ENCODE assay signal across 7 mouse cellular contexts in genomic region chr3:88605666-88606065, GRCm38 (mm10). TPM values are rescaled to one million over a fixed set of nuclear protein-coding genes. Genes with fewer than 3 reads are reported as not detected.
A peak's percentile ranks its signal among the peaks of the same experiment; 100 is the strongest.
DNase-seq lines count a peak whose midpoint lies in the region; ATAC-seq and TF ChIP-seq lines count a peak whose summit lies in the region.
"Not testable (repeated sequence)": the region's sequence is repeated elsewhere in the genome, so short reads cannot be mapped to it uniquely, and the experiment has no call there.

Gene Arhgef2, plus strand, starts transcription at chr3:88605966.

- H3K9ac ChIP-seq in forebrain, embryonic 12.5 days; hindbrain, embryonic 16.5 days (ENCODE audit: low read depth, low read length); neural tube, embryonic 11.5 days (ENCODE audit: low read length): not testable (repeated sequence)

- H3K9me3 ChIP-seq in forebrain, embryonic 12.5 days; heart, embryonic 10.5 days; hindbrain, embryonic 16.5 days (ENCODE audit: control insufficient read depth, low read length); neural tube, embryonic 11.5 days (ENCODE audit: control insufficient read depth, low read length): not testable (repeated sequence)

- 92% methylated on average over 2 of the region's 2 CpGs for WGBS in forebrain, embryonic 12.5 days
- WGBS in heart, embryonic 10.5 days = 86% methylated on average over 2 of the region's 2 CpGs
- 88% methylated on average over 2 of the region's 2 CpGs for WGBS in hindbrain, embryonic 16.5 days
- WGBS in lung, adult 2 months = 90% methylated on average over 2 of the region's 2 CpGs
- 95% methylated on average over 2 of the region's 2 CpGs for WGBS in neural tube, embryonic 11.5 days

- not testable (repeated sequence) for H3K36me3 ChIP-seq in forebrain, embryonic 12.5 days (replicated peaks); heart, embryonic 10.5 days; hindbrain, embryonic 16.5 days (ENCODE audit: control insufficient read depth, insufficient read depth, low read length); neural tube, embryonic 11.5 days (ENCODE audit: control insufficient read depth, insufficient read depth, low read length)

- TF ChIP-seq POLR2A in lung, adult 2 months (IDR thresholded peaks at IDR 0.05; ENCODE audit: borderline replicate concordance, extremely low read depth, low read depth, low read length) = not testable (repeated sequence)

- H3K4me3 ChIP-seq in forebrain, embryonic 12.5 days (replicated peaks) = peak within 1 kb of the TSS; percentile 29
- peak within 1 kb of the TSS; percentile 61 for H3K4me3 ChIP-seq in heart, embryonic 10.5 days
- not testable (repeated sequence) for H3K4me3 ChIP-seq in hindbrain, embryonic 16.5 days (ENCODE audit: low read length); lung, adult 2 months (replicated peaks; ENCODE audit: extremely low read depth, low read depth, low read length); neural tube, embryonic 11.5 days (ENCODE audit: low read depth, low read length)

- H3K27ac ChIP-seq in forebrain, embryonic 12.5 days; hindbrain, embryonic 16.5 days (ENCODE audit: low read depth, low read length); neural tube, embryonic 11.5 days (ENCODE audit: low read depth, low read length): not testable (repeated sequence)
- peak within 1 kb of the TSS; percentile 77; the same call in 1 of the 2 replicates for H3K27ac ChIP-seq in heart, embryonic 10.5 days

- H3K27me3 ChIP-seq in forebrain, embryonic 12.5 days; heart, embryonic 10.5 days (ENCODE audit: insufficient read depth, poor library complexity, severe bottlenecking); hindbrain, embryonic 16.5 days (replicated peaks; ENCODE audit: control insufficient read depth, insufficient read depth, low read length); neural tube, embryonic 11.5 days (ENCODE audit: control insufficient read depth, insufficient read depth, low read length): not testable (repeated sequence)

- peak within 1 kb of the TSS; percentile 58; the same call in 1 of the 2 replicates for H3K4me2 ChIP-seq in forebrain, embryonic 12.5 days
- H3K4me2 ChIP-seq in hindbrain, embryonic 16.5 days (ENCODE audit: low read length); neural tube, embryonic 11.5 days (ENCODE audit: low read depth): not testable (repeated sequence)

- DNase-seq in adrenal gland, postnatal 36 days; heart, embryonic 10.5 days (ENCODE audit: low spot score); left cerebral cortex, adult 18-20 months (ENCODE audit: low spot score in 2 of 2); lung, adult 2 months; neural tube, embryonic 11.5 days (ENCODE audit: low spot score): not testable (repeated sequence)

- TF ChIP-seq CTCF in lung, adult 2 months (IDR thresholded peaks at IDR 0.05; ENCODE audit: insufficient read depth, low read length) = not testable (repeated sequence)

- peaks cover 12% of the 10 kb centered on the region for H3K4me1 ChIP-seq in forebrain, embryonic 12.5 days
- H3K4me1 ChIP-seq in heart, embryonic 10.5 days = peaks cover 40% of the 10 kb centered on the region
- not testable (repeated sequence) for H3K4me1 ChIP-seq in hindbrain, embryonic 16.5 days (ENCODE audit: control insufficient read depth, insufficient read depth, low read depth, low read length); lung, adult 2 months (ENCODE audit: control insufficient read depth, insufficient read depth, low read length); neural tube, embryonic 11.5 days (ENCODE audit: control insufficient read depth, insufficient read depth, low read length)

- ATAC-seq in forebrain, embryonic 12.5 days (ENCODE audit: low FRiP score); hindbrain, embryonic 16.5 days; neural tube, embryonic 11.5 days (ENCODE audit: insufficient read depth, low FRiP score, low TSS enrichment): not testable (repeated sequence)

RNA-seq across cellular contexts. Expression of gene Arhgef2, which starts in this region (rescaled TPM):
- 10 to 100 TPM; 24.6 to 25.3 TPM for total RNA-seq in adrenal gland, postnatal 36 days (2021)
- polyA plus RNA-seq in forebrain, embryonic 12.5 days (2016; fragmentation: Nextera tagmentation; extraction: Ambion mirVana) = 146 and 147 TPM in 2 replicates
- 82.5 and 108 TPM in 2 replicates for polyA plus RNA-seq in heart, embryonic 10.5 days (2016; fragmentation: Nextera tagmentation; extraction: Ambion mirVana)
- 79.0 and 104 TPM in 2 replicates for polyA plus RNA-seq in hindbrain, embryonic 16.5 days (2015; fragmentation: Nextera tagmentation; extraction: Ambion mirVana)
- total RNA-seq in left cerebral cortex, adult 18-20 months (2021) = 100 to 1,000 TPM; 219 to 239 TPM
- 186 and 233 TPM in 2 replicates for polyA plus RNA-seq in lung, adult 2 months (2012; rRNA removed)
- 142 and 145 TPM in 2 replicates for polyA plus RNA-seq in neural tube, embryonic 11.5 days (2014; fragmentation: Nextera tagmentation; extraction: Ambion mirVana)

Comparison
In these comparisons a context has a peak if more than half of its experiments do, and no peak if none do; other contexts are left out.
1. RNA of gene Arhgef2 (total RNA-seq): 219 to 239 TPM in left cerebral cortex, adult 18-20 months; 24.6 to 25.3 TPM in adrenal gland, postnatal 36 days; every median in the first group is over 4 times any median in the second.